Mouse (Mus musculus) spleen, adult 18-20 months (tissue): ENCODE measurements around the gene Prkab1.

Source experiments
- DNase-seq, 2 experiments: peaks; one replicate each; pipeline ENCODE4 v3.0.0; 2022; ENCODE audit warnings: mixed read lengths in 2 of 2

Prkab1 gene

DNA sequence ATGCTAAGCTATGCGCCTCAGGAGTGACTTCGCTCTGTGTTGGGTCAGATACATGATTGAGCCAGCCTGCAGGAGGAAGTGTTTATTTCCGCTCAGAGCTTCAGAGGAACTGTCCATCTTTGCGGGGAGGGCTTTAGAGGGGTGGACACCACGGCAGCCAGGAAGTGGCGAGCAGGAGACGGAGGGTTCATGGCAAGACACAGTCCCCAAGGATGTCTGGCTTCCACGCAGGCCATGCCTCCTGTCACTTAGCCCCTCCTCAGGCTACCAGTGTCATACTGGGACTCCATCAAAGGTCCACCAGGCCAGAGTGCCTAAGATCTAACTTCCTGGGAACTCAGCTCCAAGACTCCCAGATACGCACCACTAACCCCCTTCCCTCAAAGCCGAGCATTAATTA is 46.6 kb downstream of the Prkab1 start:
- DNase-seq = peak in 1 of 2 experiments; percentile 5

DNA sequence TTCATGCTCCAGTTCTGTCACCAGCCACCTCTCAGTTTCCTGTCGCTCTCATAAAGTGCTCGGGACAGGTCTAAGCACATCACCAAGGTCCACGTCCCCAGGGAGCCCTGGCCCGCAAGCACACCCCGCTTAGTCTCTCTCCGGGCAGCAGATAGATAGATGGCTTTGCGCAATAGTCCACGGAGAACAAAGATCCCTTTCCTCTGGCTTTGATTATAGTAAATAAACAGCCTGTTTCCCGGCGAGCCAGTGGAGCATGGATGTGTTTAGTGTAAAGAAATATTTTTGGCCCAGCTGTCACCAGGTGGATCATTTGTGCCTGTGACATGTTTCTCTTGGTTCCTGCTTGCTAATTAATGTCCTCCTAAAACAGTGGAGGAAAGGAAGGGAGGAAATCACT is 47.0 kb downstream of the Prkab1 start:
- DNase-seq = no peak

DNA sequence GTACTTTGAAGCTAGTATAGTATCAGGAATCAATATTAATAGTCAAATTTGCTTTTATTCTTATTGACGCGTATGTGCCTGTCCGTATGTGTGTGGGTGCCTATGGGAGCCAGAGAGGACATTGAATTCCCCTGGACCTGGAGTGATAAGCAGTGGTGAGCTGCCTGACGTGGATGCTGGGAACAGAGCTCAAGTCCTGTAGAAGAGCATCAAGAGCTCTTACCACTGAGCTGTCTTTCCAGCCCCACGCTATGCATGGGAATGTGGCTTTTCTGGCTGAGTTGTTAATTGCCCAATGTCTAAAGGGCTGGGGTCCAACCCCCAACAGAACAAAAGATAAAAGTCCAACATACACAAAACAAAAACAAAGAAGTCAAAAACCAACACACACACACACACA is 47.9 kb downstream of the Prkab1 start:
- DNase-seq = no peak

DNA sequence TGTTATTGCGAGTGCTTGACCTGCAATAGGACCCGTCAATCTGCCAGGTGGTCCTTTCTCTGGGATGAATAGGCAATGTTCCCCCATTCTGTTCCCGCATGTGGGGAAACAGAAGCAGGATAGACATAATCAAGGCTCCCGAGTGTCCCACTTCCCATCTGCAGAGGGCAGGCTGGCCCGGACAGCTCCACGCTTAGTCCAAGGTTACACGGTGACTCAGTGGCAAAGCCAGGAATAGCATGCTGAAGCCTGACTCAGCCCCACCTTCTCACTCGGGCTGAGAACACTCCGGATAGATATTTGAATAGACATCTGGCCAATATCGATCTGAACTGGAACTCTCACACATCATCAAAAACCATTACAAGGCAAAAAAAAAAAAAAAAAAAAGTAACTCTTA is 48.6 kb downstream of the Prkab1 start:
- DNase-seq = no peak

DNA sequence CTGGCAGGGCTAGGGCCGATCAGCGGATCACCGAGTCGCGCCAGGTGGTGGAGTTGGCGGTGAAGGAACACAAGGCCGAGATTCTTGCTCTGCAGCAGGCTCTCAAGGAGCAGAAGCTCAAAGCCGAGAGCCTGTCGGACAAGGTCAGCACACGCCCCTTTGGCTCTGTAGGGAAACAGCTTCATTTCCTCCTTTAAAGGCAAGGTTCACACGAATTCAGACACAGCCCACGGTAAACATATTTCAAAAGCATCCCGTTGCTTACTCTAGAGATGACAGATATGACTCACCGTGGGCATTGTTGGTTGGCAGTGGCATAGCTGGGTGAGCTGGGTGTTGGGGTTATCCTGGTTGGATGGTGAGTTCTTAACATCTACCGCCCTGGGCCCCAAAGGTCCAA is 53.1 kb downstream of the Prkab1 start:
- DNase-seq = no peak
